Mouse (Mus musculus): ENCODE data around the gene Mgat5b. TPM values are rescaled to one million over a fixed set of nuclear protein-coding genes. Genes with fewer than 3 reads are reported as not detected.
"Not testable (repeated sequence)": the region's sequence is repeated elsewhere in the genome, so short reads cannot be mapped to it uniquely, and the experiment has no call there.

The Mgat5b gene
- polyA plus RNA-seq, 1 experiment from 2014 or later: 2.3 TPM

DNA sequence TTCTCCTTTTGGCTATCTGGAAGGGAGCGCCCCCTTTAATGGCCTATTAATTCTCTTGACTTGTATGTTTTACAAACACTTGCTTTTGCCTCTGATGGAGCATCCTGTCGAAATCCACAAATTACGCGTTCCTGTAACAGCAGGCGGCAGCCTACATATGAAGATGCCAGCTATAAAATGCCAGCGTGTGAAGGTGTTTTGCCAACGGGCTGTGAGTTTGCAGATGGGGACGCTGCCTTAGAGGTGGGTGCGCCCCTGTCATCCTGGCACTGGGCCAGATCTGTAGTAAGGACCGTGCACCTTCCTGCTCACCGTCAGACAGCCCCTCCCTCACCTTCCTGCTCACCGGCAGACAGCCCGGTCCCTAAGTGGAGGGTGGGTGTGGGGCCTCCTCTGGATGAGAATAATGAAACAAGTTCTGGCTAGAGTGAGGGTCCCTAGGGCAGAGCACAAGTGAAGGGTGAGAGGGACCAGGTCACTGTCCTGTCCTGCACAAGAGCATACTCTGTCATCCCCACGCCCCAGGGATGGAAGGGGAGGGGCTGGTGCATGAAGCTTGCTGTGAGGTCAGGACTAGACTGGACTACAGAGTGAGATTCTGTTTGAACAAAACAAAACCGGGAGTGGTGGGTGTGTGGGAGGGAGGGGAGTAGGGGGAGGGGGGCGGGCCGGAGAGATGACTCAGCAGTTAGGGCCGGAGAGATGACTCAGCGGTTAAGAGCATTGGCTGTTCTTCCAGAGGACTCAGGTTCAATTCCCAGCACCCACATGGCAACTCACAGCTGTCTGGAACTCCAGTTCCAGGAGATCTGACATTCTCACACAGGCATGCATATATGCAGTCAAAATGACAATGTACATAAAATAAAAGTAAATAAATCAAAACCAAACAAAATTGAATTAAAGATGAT lies 24.9 kb upstream of the Mgat5b start:
- H3K27ac ChIP-seq (replicated peaks): no peak overlapping the region
- 80% methylated on average over 19 of the region's 19 CpGs for WGBS

DNA sequence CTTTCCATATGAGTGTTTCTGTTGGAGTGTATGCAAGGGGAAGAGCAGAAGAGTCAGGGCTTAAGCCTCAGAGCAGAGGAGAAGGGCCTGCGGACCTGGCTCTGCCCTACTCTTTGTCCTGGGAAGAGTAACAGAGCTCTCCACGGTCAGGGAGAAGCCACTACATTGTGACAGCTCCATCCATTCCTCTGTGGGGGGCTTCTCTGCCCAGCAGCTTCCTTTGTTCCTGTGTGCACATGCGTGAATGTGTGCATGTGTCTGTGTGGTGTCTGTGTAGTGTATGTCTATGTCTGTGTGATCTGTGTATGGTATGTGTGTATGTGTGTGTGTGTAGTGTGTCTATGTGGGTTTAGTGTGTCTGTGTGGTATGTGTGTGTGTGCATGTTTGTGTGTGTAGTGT lies 23.3 kb upstream of the Mgat5b start:
- Histone ChIP-seq H3K27ac (replicated peaks) (no peak overlapping the region), H3K4me1 (peaks cover 15% of the 10 kb centered on the region), H3K9me3 (no peaks in the 10 kb centered on the region), H3K27me3 (replicated peaks; ENCODE audit: low read depth, poor library complexity, severe bottlenecking) (peaks cover 21% of the 10 kb centered on the region; the same call in 1 of the 2 replicates), H3K4me3 (no peak overlapping the region), H3K36me3 (replicated peaks) (no peaks in the 10 kb centered on the region)
- WGBS: 69% methylated on average over 3 of the region's 3 CpGs
- DNase-seq (ENCODE audit: low spot score): no peak

More for the DNA sequence above, 24.9 kb upstream of the Mgat5b start:
- peaks cover 16% of the 10 kb centered on the region for H3K4me1 ChIP-seq
- H3K4me3 ChIP-seq: no peak overlapping the region
- H3K36me3 ChIP-seq (replicated peaks): no peaks in the 10 kb centered on the region
- no peak for DNase-seq (ENCODE audit: low spot score)
- H3K27me3 ChIP-seq (replicated peaks; ENCODE audit: low read depth, poor library complexity, severe bottlenecking): peaks cover 27% of the 10 kb centered on the region; the same call in 1 of the 2 replicates
- no peaks in the 10 kb centered on the region for H3K9me3 ChIP-seq

DNA sequence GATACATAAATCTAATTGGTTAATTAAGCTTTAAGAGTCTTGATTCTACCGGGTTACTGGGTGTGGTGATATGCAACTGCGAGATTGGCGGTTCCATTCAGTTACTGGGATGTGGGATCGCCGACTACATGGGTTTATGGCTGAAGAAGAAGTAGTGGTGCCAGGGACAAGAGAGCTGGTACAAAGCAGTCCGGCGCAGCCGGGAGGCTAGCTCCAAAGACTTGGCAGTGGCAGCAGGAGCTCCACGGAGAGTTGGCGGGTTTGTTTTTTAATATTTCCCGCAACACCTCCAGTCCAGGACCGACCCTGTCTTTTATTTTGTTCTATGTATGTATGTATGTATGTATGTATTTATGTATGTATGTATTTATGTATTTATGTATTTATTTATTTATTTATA lies 19.4 kb upstream of the Mgat5b start:
- H3K4me1 ChIP-seq: peaks cover 22% of the 10 kb centered on the region

DNA sequence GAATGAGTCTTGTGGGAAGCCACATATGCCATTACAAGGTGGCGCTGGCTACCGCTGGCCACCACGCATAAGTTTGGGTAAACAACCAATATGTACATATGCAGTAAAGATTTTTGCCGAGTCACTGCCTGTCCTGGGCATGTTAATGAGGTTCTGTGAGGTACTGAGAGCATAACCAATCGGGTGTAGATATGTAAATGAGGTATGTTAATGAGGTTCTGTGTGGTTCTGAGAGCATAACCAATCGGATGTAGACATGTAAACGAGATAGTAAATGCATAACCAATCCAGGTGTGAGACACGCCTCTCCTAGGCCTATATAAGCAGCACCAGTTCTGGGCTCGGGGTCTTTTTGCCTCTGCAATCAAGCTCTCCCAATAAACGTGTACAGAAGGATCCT lies 16.1 kb upstream of the Mgat5b start:
- H3K36me3 ChIP-seq (replicated peaks); H3K27ac ChIP-seq (replicated peaks); DNase-seq (ENCODE audit: low spot score); H3K9me3 ChIP-seq; H3K4me3 ChIP-seq: not testable (repeated sequence)
- WGBS: 91% methylated on average over 10 of the region's 10 CpGs
- Histone ChIP-seq H3K27me3 (replicated peaks; ENCODE audit: low read depth, poor library complexity, severe bottlenecking) (peaks cover 66% of the 10 kb centered on the region), H3K4me1 (peaks cover 33% of the 10 kb centered on the region)

More for the DNA sequence above, 19.4 kb upstream of the Mgat5b start:
- H3K36me3 ChIP-seq (replicated peaks): no peaks in the 10 kb centered on the region
- H3K27me3 ChIP-seq (replicated peaks; ENCODE audit: low read depth, poor library complexity, severe bottlenecking): peaks cover 50% of the 10 kb centered on the region
- H3K27ac ChIP-seq (replicated peaks): no peak overlapping the region
- 94% methylated on average over 12 of the region's 12 CpGs for WGBS
- DNase-seq (ENCODE audit: low spot score): no peak
- H3K9me3 ChIP-seq: no peaks in the 10 kb centered on the region
- H3K4me3 ChIP-seq: no peak overlapping the region

DNA sequence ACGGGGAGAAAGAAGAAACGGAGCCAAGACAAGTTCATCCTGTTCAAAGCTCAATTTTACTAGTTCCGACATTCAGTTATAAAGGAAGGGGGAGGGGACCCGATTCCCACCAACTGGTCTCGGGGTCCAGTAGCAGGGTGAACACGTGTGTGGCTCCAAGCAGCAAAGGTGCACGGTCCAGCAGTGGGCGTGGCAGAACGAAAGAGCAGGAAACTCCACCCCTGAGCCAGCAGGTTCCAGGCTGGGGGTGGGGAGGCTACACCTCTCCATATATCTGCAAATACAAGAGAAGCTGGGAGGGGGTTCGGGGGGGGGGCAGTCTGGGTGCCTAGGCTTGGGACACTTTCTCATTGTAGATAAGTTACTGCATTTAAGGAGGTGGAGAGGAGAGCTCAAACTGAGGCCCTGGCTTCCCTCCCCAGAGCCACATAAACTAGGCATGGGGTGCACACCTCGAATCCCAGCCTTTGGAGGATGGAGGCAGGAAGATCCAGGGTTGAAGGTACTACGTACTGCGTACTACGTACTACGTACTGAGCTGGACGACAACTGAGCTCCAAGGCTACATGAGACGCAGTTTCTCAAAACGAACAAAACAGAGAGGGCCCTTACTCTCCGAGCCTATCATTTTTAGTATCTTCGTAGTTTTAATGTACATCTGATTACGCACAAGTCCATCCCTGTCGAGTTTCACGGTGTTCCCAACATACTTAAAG lies 12.8 kb upstream of the Mgat5b start:
- no peak overlapping the region for H3K27ac ChIP-seq (replicated peaks)
- peaks cover 24% of the 10 kb centered on the region for H3K4me1 ChIP-seq
- H3K4me3 ChIP-seq: peak overlapping the region; percentile 49
- DNase-seq (ENCODE audit: low spot score): no peak
- WGBS: 3% methylated on average over 23 of the region's 23 CpGs
- peaks cover 46% of the 10 kb centered on the region for H3K27me3 ChIP-seq (replicated peaks; ENCODE audit: low read depth, poor library complexity, severe bottlenecking)
- H3K36me3 ChIP-seq (replicated peaks): no peaks in the 10 kb centered on the region
- H3K9me3 ChIP-seq: no peaks in the 10 kb centered on the region

DNA sequence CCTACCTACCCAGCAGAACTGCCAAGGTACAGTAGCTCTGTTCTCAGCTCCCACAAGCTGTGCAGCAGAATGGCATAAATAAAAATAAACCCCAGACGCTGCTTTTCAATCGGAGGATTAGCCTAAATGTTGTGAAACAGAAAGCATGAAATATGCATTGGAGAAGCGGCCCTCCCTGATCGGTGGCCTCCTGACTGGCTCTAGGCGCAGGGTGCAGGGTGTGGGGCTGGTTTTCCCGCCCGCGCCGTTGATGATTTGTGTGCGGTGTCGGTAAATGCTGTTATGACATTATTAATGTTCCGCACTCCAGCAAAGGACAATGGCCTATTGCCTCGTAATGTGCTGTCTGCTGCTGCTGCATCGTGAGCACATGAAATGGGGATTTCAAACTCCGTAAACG lies 5.1 kb upstream of the Mgat5b start:
- Histone ChIP-seq H3K4me1 (peaks cover 5% of the 10 kb centered on the region; the same call in 1 of the 2 replicates), H3K9me3 (no peaks in the 10 kb centered on the region), H3K4me3 (no peak overlapping the region), H3K36me3 (replicated peaks) (no peaks in the 10 kb centered on the region), H3K27ac (replicated peaks) (no peak overlapping the region), H3K27me3 (replicated peaks; ENCODE audit: low read depth, poor library complexity, severe bottlenecking) (peaks cover 44% of the 10 kb centered on the region)
- DNase-seq (ENCODE audit: low spot score): no peak
- WGBS: 82% methylated on average over 16 of the region's 16 CpGs

DNA sequence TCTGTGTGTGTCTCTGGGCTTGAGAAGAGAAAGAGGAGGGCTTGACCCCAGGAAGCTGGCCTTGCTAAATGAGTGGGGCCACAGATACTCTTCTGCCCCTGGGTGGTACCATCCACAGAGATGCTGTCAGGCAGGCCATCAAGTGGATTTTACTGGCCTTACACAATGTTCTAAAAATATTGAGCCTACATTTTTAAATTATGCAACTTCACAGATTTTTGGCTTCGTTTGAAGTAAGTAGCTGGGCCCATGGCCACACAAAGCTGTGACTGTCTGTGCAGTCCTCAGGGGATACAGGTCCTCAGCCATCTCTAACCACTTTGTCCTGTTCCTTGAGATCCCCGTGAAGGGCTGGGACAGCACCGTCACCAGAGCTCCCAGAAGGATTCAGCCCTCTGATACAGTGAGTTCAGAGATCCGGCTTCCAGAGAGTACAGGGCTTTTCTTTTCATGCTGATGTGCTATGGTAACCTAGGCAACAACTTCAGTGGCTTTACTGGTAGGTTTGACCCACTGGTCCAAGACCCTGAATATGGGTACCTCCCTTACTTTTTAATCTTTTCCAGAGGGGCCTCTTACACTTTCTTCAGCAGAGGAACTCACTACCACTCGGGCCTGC lies 4.3 kb upstream of the Mgat5b start:
- Histone ChIP-seq H3K27me3 (replicated peaks; ENCODE audit: low read depth, poor library complexity, severe bottlenecking) (peaks cover 52% of the 10 kb centered on the region), H3K4me1 (peaks cover 13% of the 10 kb centered on the region), H3K9me3 (no peaks in the 10 kb centered on the region), H3K36me3 (replicated peaks) (no peaks in the 10 kb centered on the region), H3K4me3 (no peak overlapping the region), H3K27ac (replicated peaks) (no peak overlapping the region)
- no peak for DNase-seq (ENCODE audit: low spot score)
- 57% methylated on average over 5 of the region's 5 CpGs for WGBS

DNA sequence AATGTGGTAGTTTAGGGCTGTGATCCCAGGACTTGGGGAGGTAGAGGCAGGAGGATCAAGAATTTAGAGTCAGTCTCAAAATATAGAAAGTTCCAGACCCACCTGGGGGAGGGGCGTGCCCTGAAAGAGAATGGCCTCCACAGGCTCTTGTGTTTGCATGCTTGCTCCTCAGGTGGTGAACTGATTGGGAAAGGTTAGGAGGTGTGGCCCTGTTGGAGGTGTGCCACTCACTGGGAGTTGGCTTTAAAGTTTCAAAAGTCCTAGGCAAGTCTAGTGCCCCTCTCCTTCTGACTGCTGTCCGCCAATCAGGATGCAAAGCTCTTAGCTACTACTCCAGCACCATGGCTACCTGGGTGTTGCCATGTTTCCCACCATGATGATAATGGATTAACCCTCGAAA lies 3.4 kb upstream of the Mgat5b start:
- Histone ChIP-seq H3K9me3 (no peaks in the 10 kb centered on the region), H3K27ac (replicated peaks) (no peak overlapping the region), H3K4me3 (no peak overlapping the region), H3K4me1 (peaks cover 21% of the 10 kb centered on the region), H3K36me3 (replicated peaks) (no peaks in the 10 kb centered on the region), H3K27me3 (replicated peaks; ENCODE audit: low read depth, poor library complexity, severe bottlenecking) (peaks cover 61% of the 10 kb centered on the region)
- WGBS: 85% methylated on average over 3 of the region's 3 CpGs
- DNase-seq (ENCODE audit: low spot score): no peak

DNA sequence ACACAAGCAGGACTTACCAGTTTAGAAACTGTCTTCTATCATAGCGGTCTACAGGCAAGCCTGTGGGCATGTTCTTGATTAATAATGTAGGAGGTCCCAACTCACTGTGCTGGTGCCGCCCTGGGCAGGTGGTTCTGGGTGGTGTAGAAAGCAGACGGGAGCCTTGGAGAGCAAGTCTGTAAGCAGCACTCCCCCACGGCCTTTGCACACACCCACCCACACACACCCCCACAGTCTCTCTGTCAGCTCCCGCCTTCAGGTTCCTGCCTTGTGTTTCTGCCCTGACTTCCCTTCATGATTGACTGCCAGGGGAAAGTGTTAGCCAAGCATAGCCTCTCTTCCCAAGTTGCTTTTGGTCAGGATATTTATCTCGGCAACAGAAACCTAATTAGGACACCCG lies 1.3 kb upstream of the Mgat5b start:
- H3K4me1 ChIP-seq: peaks cover 34% of the 10 kb centered on the region
- no peaks in the 10 kb centered on the region for H3K36me3 ChIP-seq (replicated peaks)
- no peak overlapping the region for H3K27ac ChIP-seq (replicated peaks)
- H3K4me3 ChIP-seq: no peak overlapping the region
- WGBS: 55% methylated on average over 7 of the region's 7 CpGs
- no peaks in the 10 kb centered on the region for H3K9me3 ChIP-seq
- DNase-seq (ENCODE audit: low spot score): no peak
- H3K27me3 ChIP-seq (replicated peaks; ENCODE audit: low read depth, poor library complexity, severe bottlenecking): peaks cover 82% of the 10 kb centered on the region

DNA sequence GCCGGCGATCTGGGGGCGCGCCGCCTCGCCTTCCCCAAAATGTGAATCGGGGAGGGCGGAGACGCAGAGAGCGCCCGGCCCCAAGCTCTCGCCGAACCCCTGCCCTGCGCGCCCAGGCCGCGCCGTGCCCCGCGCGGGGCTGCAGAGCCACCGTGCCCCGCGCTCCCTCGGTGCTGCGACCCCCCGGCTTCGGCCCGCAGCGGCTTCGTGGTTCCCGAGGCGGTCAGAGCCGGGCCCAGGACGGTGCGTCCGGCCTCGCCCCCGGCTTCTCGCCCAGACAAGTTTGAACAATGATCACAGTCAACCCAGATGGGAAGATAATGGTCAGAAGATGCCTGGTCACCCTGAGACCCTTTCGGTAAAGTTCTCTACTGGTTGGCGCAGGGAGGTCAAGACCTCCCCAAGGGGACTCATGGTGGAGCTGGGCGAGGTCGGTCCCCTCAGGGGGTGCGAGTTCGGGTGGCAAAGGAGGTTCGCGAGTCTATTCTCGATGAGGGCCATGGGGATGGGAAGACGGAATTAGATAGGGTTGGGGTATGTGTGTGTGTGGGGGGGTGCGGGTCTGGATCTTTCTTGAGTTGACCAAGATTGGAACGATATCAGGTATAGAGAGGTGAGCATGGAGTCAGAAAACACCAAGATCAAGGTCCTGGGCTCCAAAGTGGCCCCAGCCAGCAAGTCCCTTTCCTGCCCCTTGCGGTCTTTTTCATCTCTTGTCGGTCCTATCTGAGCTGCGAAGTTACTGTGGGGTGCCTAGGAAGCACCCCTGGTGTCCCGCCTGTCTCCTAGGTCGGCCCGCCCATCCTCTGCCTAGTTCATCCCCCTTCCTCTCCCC lies 740 bp downstream of the Mgat5b start:
- under 1% methylated on average over 58 of the region's 58 CpGs for WGBS
- peaks cover 5% of the 10 kb centered on the region; the same call in 1 of the 2 replicates for H3K36me3 ChIP-seq (replicated peaks)
- H3K4me3 ChIP-seq: peak overlapping the region; percentile 73
- H3K27me3 ChIP-seq (replicated peaks; ENCODE audit: low read depth, poor library complexity, severe bottlenecking): peaks cover 92% of the 10 kb centered on the region
- no peaks in the 10 kb centered on the region for H3K9me3 ChIP-seq
- H3K27ac ChIP-seq (replicated peaks): peak overlapping the region; percentile 92
- H3K4me1 ChIP-seq: peaks cover 35% of the 10 kb centered on the region
- DNase-seq (ENCODE audit: low spot score): no peak

DNA sequence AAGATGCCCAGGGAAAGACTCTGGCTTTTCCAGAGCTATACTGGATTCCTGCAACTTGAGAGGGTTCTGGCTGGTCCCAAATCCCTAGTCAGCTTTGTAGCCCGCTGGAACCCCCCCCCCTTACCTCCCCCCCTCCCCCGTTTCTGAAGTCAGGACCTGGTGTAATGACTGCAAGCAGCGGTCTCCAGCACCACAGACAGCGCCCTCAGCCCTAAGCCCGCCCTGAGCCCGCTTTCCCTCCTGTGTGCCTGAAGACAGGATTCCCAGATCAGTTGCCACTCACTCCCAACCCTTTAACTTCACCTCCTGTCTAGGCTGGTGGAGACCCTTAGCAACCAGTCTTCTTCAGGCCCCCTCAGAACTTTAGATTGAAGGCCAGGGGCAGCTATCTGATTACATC lies 2.1 kb downstream of the Mgat5b start:
- peak overlapping the region; percentile 73; the same call in 1 of the 2 replicates for H3K4me3 ChIP-seq
- H3K4me1 ChIP-seq: peaks cover 35% of the 10 kb centered on the region
- H3K27ac ChIP-seq (replicated peaks): no peak overlapping the region
- peaks cover 85% of the 10 kb centered on the region for H3K27me3 ChIP-seq (replicated peaks; ENCODE audit: low read depth, poor library complexity, severe bottlenecking)
- peak; percentile 73 for DNase-seq (ENCODE audit: low spot score)
- no peaks in the 10 kb centered on the region for H3K9me3 ChIP-seq
- H3K36me3 ChIP-seq (replicated peaks): peaks cover 16% of the 10 kb centered on the region; the same call in 1 of the 2 replicates
- WGBS: 1% methylated on average over 6 of the region's 6 CpGs

DNA sequence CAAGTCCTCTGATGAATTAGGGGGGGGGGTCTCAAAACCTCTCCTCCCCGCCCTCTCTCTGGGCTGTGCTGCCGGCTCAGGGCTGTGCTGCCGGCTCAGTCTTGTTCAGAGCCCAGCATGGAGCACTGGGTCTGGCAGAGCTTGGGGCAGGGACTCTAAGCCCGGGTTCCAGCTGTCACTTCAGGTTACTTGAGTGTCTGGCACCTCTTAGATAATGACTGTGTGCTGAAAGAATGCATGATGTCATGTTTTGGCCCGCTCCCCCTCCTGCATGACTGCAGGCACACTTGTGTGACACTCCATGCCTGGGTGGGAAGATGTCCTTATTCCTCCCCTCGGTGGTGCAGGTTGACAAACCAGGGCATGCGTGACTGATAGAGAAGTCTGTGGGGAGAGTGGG lies 3.4 kb downstream of the Mgat5b start:
- DNase-seq (ENCODE audit: low spot score): no peak
- H3K9me3 ChIP-seq: no peaks in the 10 kb centered on the region
- H3K4me3 ChIP-seq: no peak overlapping the region
- no peak overlapping the region for H3K27ac ChIP-seq (replicated peaks)
- H3K27me3 ChIP-seq (replicated peaks; ENCODE audit: low read depth, poor library complexity, severe bottlenecking): peaks cover 75% of the 10 kb centered on the region
- peaks cover 18% of the 10 kb centered on the region; the same call in 1 of the 2 replicates for H3K36me3 ChIP-seq (replicated peaks)
- 58% methylated on average over 7 of the region's 7 CpGs for WGBS
- H3K4me1 ChIP-seq: peaks cover 35% of the 10 kb centered on the region
